Comparison of ENCODE assay signal across 12 mouse cellular contexts in the genomic region with DNA sequence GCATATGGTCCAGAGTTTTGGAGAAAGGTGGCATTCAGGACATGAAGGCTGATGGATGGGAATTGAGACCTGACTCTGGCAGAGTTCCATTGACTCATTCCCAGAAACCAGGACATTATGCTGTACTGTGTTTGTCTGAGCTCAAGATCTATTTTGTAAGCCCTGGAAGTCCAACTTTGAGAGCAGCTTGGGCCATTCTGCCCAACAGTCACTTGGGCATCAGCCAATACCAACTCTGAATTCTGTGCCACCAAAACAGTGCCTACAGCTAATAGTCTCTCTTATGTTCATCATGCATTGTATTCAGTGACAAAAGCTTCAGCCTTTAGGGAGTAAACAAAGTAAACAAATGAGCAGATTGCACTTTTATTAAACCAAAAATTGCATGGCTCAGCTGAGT.
DNase-seq lines count a peak whose midpoint lies in the region; ATAC-seq lines count a peak whose summit lies in the region.
"Had no signal": no experiment of that assay in that cellular context is flagged by ENCODE, and none has a peak within 500 bp of the region (broad histone marks: within the 10 kb centered on the region; RNA-seq: fewer than 3 reads in every experiment).

No protein-coding gene starts in this region.

- no peaks in the 10 kb centered on the region for H3K9me3 ChIP-seq in hindbrain, embryonic 13.5 days
- H3K9me3 ChIP-seq in hindbrain, embryonic 10.5 days = no peaks in the 10 kb centered on the region
- no peaks in the 10 kb centered on the region for H3K9me3 ChIP-seq in neural tube, embryonic 14.5 days (ENCODE audit: control insufficient read depth, low read length)

- peak; percentile 81 for ATAC-seq in hindbrain, embryonic 13.5 days (ENCODE audit: low FRiP score)
- peak; percentile 41; the same call in 1 of the 2 replicates for ATAC-seq in neural tube, embryonic 14.5 days (ENCODE audit: low read depth)
- no peak for ATAC-seq in activated CD4-positive, CD25-positive, alpha-beta regulatory T cell, adult 4 months

- H3K4me1 ChIP-seq in hindbrain, embryonic 13.5 days (replicated peaks) = peaks cover 7% of the 10 kb centered on the region
- no peaks in the 10 kb centered on the region for H3K4me1 ChIP-seq in hindbrain, embryonic 10.5 days (replicated peaks)
- H3K4me1 ChIP-seq in neural tube, embryonic 14.5 days (ENCODE audit: control insufficient read depth, insufficient read depth, low read length) = no peaks in the 10 kb centered on the region

- no peak overlapping the region for H3K27ac ChIP-seq in hindbrain, embryonic 13.5 days
- no peak overlapping the region for H3K27ac ChIP-seq in hindbrain, embryonic 10.5 days
- H3K27ac ChIP-seq in neural tube, embryonic 14.5 days (ENCODE audit: low read depth, low read length) = no peak overlapping the region

- DNase-seq in hindbrain, embryonic 10.5 days (ENCODE audit: low spot score) = no peak
- no peak for DNase-seq in neural tube, embryonic 10.5 days (ENCODE audit: extremely low spot score, low spot score)
- DNase-seq in cerebellum, postnatal 10 days = peak; percentile 53 to 61
- peak; percentile 4 to 16 for DNase-seq in layer of hippocampus, postnatal 36 days
- no peak for DNase-seq in urinary bladder, postnatal 36 days (ENCODE audit: low spot score in 2 of 2)
- DNase-seq: adrenal gland, postnatal 36 days; kidney, adult 9 months; lung, adult 2 months had no signal

- no peak overlapping the region for H3K9ac ChIP-seq in hindbrain, embryonic 13.5 days
- H3K9ac ChIP-seq in neural tube, embryonic 14.5 days (replicated peaks; ENCODE audit: low read depth, low read length) = no peak overlapping the region

- H3K36me3 ChIP-seq in hindbrain, embryonic 13.5 days = no peaks in the 10 kb centered on the region
- no peaks in the 10 kb centered on the region for H3K36me3 ChIP-seq in hindbrain, embryonic 10.5 days
- no peaks in the 10 kb centered on the region for H3K36me3 ChIP-seq in neural tube, embryonic 14.5 days (ENCODE audit: control insufficient read depth, insufficient read depth, low read length)

- no peak overlapping the region for H3K4me3 ChIP-seq in hindbrain, embryonic 13.5 days
- H3K4me3 ChIP-seq in hindbrain, embryonic 10.5 days = no peak overlapping the region
- no peak overlapping the region for H3K4me3 ChIP-seq in neural tube, embryonic 14.5 days (ENCODE audit: low read depth, low read length)
- H3K4me3 ChIP-seq: myocyte had no signal

- no peaks in the 10 kb centered on the region for H3K27me3 ChIP-seq in hindbrain, embryonic 13.5 days
- no peaks in the 10 kb centered on the region for H3K27me3 ChIP-seq in hindbrain, embryonic 10.5 days (ENCODE audit: insufficient read depth, poor library complexity, severe bottlenecking)
- H3K27me3 ChIP-seq in neural tube, embryonic 14.5 days (ENCODE audit: control insufficient read depth, insufficient read depth, low read length) = no peaks in the 10 kb centered on the region

- no peak overlapping the region for H3K4me2 ChIP-seq in hindbrain, embryonic 13.5 days
- no peak overlapping the region for H3K4me2 ChIP-seq in neural tube, embryonic 14.5 days (ENCODE audit: low read depth, low read length)

Comparison
In these comparisons a context has a peak if more than half of its experiments do, and no peak if none do; other contexts are left out.
1. DNase-seq: peak in cerebellum, postnatal 10 days (2 of 2) and layer of hippocampus, postnatal 36 days (2 of 2); none in hindbrain, embryonic 10.5 days (single experiment), neural tube, embryonic 10.5 days (single experiment) and urinary bladder, postnatal 36 days (0 of 2).